Mouse (Mus musculus): ENCODE measurements around the gene Tmed5. TPM values are rescaled to one million over a fixed set of nuclear protein-coding genes. Genes with fewer than 3 reads are reported as not detected.

The Tmed5 gene
- polyA plus RNA-seq, 1 experiment from 2014 or later = 37.8 TPM

- H3K36me3 ChIP-seq = peaks cover 80% of the 10 kb centered on the region
- H3K4me3 ChIP-seq (replicated peaks) = no peak overlapping the region
- H3K9ac ChIP-seq = no peak overlapping the region
- H3K4me1 ChIP-seq = no peaks in the 10 kb centered on the region
- H3K27me3 ChIP-seq = no peaks in the 10 kb centered on the region
- 97% methylated on average over 2 of the region's 2 CpGs for WGBS
- no peaks in the 10 kb centered on the region for H3K9me3 ChIP-seq (replicated peaks)
- H3K27ac ChIP-seq = no peak overlapping the region
- no peak for ATAC-seq (replicated peaks; ENCODE audit: low FRiP score)
- no peak overlapping the region for H3K4me2 ChIP-seq
Observed at GRCm38 (mm10) chr5:108085440-108085839, 47.0 kb downstream of the Tmed5 start.

- Histone ChIP-seq H3K36me3 (peaks cover 71% of the 10 kb centered on the region), H3K27ac (no peak overlapping the region), H3K4me3 (replicated peaks) (no peak overlapping the region), H3K9me3 (replicated peaks) (no peaks in the 10 kb centered on the region), H3K27me3 (no peaks in the 10 kb centered on the region), H3K9ac (no peak overlapping the region), H3K4me1 (no peaks in the 10 kb centered on the region), H3K4me2 (no peak overlapping the region)
- ATAC-seq (replicated peaks; ENCODE audit: low FRiP score) = no peak
- whole genome bisulfite sequencing = 44% methylated on average over 2 of the region's 2 CpGs
Observed at GRCm38 (mm10) chr5:108082380-108082779, 50.0 kb downstream of the Tmed5 start.

- H3K9me3 ChIP-seq (replicated peaks) = no peaks in the 10 kb centered on the region
- H3K36me3 ChIP-seq = peaks cover 75% of the 10 kb centered on the region
- no peak for ATAC-seq (replicated peaks; ENCODE audit: low FRiP score)
- no peak overlapping the region for H3K4me3 ChIP-seq (replicated peaks)
- no peak overlapping the region for H3K9ac ChIP-seq
- H3K27ac ChIP-seq = no peak overlapping the region
- H3K4me1 ChIP-seq = no peaks in the 10 kb centered on the region
- no peak overlapping the region for H3K4me2 ChIP-seq
- no peaks in the 10 kb centered on the region for H3K27me3 ChIP-seq
Observed at GRCm38 (mm10) chr5:108079603-108080002, 52.8 kb downstream of the Tmed5 start.

- no peak for ATAC-seq (replicated peaks; ENCODE audit: low FRiP score)
- H3K4me2 ChIP-seq = no peak overlapping the region
- peaks cover 75% of the 10 kb centered on the region for H3K36me3 ChIP-seq
- no peak overlapping the region for H3K27ac ChIP-seq
- H3K4me3 ChIP-seq (replicated peaks) = no peak overlapping the region
- no peaks in the 10 kb centered on the region for H3K27me3 ChIP-seq
- no peaks in the 10 kb centered on the region for H3K9me3 ChIP-seq (replicated peaks)
- H3K9ac ChIP-seq = no peak overlapping the region
- no peaks in the 10 kb centered on the region for H3K4me1 ChIP-seq
- WGBS = 72% methylated on average over 6 of the region's 6 CpGs
Observed at GRCm38 (mm10) chr5:108076833-108077540, 55.4 kb downstream of the Tmed5 start.

GRCm38 (mm10) chr5:108076241-108076640 is 56.2 kb downstream of the Tmed5 start:
- Histone ChIP-seq H3K36me3 (peaks cover 75% of the 10 kb centered on the region), H3K4me3 (replicated peaks) (no peak overlapping the region), H3K4me2 (no peak overlapping the region), H3K9ac (no peak overlapping the region), H3K4me1 (no peaks in the 10 kb centered on the region), H3K9me3 (replicated peaks) (no peaks in the 10 kb centered on the region), H3K27ac (no peak overlapping the region), H3K27me3 (no peaks in the 10 kb centered on the region)
- ATAC-seq (replicated peaks; ENCODE audit: low FRiP score) = no peak

GRCm38 (mm10) chr5:108072301-108072700 is 60.1 kb downstream of the Tmed5 start:
- H3K4me1 ChIP-seq = peaks cover 4% of the 10 kb centered on the region
- WGBS = 97% methylated on average over 1 of the region's 1 CpGs
- H3K4me3 ChIP-seq (replicated peaks) = no peak overlapping the region
- H3K4me2 ChIP-seq = no peak overlapping the region
- H3K36me3 ChIP-seq = peaks cover 82% of the 10 kb centered on the region
- no peak overlapping the region for H3K27ac ChIP-seq
- no peaks in the 10 kb centered on the region for H3K9me3 ChIP-seq (replicated peaks)
- ATAC-seq (replicated peaks; ENCODE audit: low FRiP score) = no peak
- H3K9ac ChIP-seq = no peak overlapping the region
- no peaks in the 10 kb centered on the region for H3K27me3 ChIP-seq

GRCm38 (mm10) chr5:108065465-108066411 is 66.7 kb downstream of the Tmed5 start, which contains the start of gene Mtf2:
TSS of gene Mtf2 (plus strand) at chr5:108065674.
- Histone ChIP-seq H3K4me1 (peaks cover 14% of the 10 kb centered on the region), H3K36me3 (peaks cover 27% of the 10 kb centered on the region), H3K4me2 (peak within 1 kb of the TSS; percentile 69), H3K27ac (peak within 1 kb of the TSS; percentile 98), H3K27me3 (no peaks in the 10 kb centered on the region), H3K9me3 (replicated peaks) (no peaks in the 10 kb centered on the region), H3K4me3 (replicated peaks) (peak within 1 kb of the TSS; percentile 98), H3K9ac (peak within 1 kb of the TSS; percentile 99)
- peak; percentile 97 for ATAC-seq (replicated peaks; ENCODE audit: low FRiP score)
- WGBS = under 1% methylated on average over 59 of the region's 59 CpGs

- Histone ChIP-seq H3K36me3 (no peaks in the 10 kb centered on the region), H3K4me1 (0 out of 2 replicates have a peak, but pooled peaks cover 3% of the 10 kb centered on the region), H3K9me3 (replicated peaks) (no peaks in the 10 kb centered on the region), H3K4me3 (replicated peaks) (no peak overlapping the region), H3K27ac (no peak overlapping the region), H3K9ac (no peak overlapping the region), H3K27me3 (no peaks in the 10 kb centered on the region), H3K4me2 (no peak overlapping the region)
- WGBS = 92% methylated on average over 9 of the region's 9 CpGs
- no peak for ATAC-seq (replicated peaks; ENCODE audit: low FRiP score)
Observed at GRCm38 (mm10) chr5:108060413-108060812, 72.0 kb downstream of the Tmed5 start.

Other genes with a start within 250 kb of the Tmed5 start
- 84.9 and 85.4 TPM in 2 replicates for gene Rpl5, start 232.1 kb downstream of the Tmed5 start, polyA plus RNA-seq (2015; fragmentation: Nextera tagmentation; extraction: Ambion mirVana)
- 19.1 and 21.3 TPM in 2 replicates for gene Fam69a, start 145.5 kb downstream of the Tmed5 start, polyA plus RNA-seq (2015; fragmentation: Nextera tagmentation; extraction: Ambion mirVana)
- 99.0 and 99.6 TPM in 2 replicates for gene Mtf2, start 66.9 kb downstream of the Tmed5 start, polyA plus RNA-seq (2015; fragmentation: Nextera tagmentation; extraction: Ambion mirVana)
- gene Ccdc18, start 255 bp upstream of the Tmed5 start, polyA plus RNA-seq (2015; fragmentation: Nextera tagmentation; extraction: Ambion mirVana) = 11.8 and 13.3 TPM in 2 replicates
- gene Dr1, start 136.3 kb upstream of the Tmed5 start, polyA plus RNA-seq (2015; fragmentation: Nextera tagmentation; extraction: Ambion mirVana) = 45.8 and 49.3 TPM in 2 replicates
- 6.7 and 7.5 TPM in 2 replicates for gene Pigg, start 180.0 kb upstream of the Tmed5 start, polyA plus RNA-seq (2015; fragmentation: Nextera tagmentation; extraction: Ambion mirVana)
- 0.09 TPM in 1 of 2 replicates, not detected in the other for gene Gm42517, start 235.3 kb upstream of the Tmed5 start, polyA plus RNA-seq (2015; fragmentation: Nextera tagmentation; extraction: Ambion mirVana)

Measured in kidney, embryonic 15.5 days (tissue).